Mouse (Mus musculus) spleen, adult 2 months (tissue): ENCODE results near the gene Trnt1. TPM values are rescaled to one million over a fixed set of nuclear protein-coding genes. Genes with fewer than 3 reads are reported as not detected.
A peak's percentile ranks its signal among the peaks of the same experiment; 100 is the strongest.

Source experiments
- DNase-seq, 2 experiments: peaks; one replicate each; pipeline versions ENCODE4 v3.0.0 to v3.0.0-alpha.2; 2012 to 2021; ENCODE audit warnings: low spot score in 2 of 2, low read depth in 1 of 2
- H3K27ac ChIP-seq: fragments of 200-500 bp; 2 replicates; pipeline ENCODE4 v1.5.1; 2012; ENCODE audit warnings: low read length, inconsistent platforms; ENCODE audit not compliant: insufficient read depth
- H3K27me3 ChIP-seq: fragments of 200-500 bp; 2 replicates; pipeline ENCODE4 v1.6.1; 2012; ENCODE audit warnings: mild to moderate bottlenecking, moderate library complexity, low read length, inconsistent platforms; ENCODE audit not compliant: control insufficient read depth, insufficient read depth
- H3K36me3 ChIP-seq: fragments of 200-500 bp; 2 replicates; pipeline ENCODE4 v1.6.1; 2012; ENCODE audit warnings: mild to moderate bottlenecking, low read length, inconsistent platforms; ENCODE audit not compliant: control insufficient read depth, insufficient read depth
- H3K4me1 ChIP-seq: fragments of 200-500 bp; 2 replicates; pipeline ENCODE4 v1.6.1; 2011; ENCODE audit warnings: inconsistent platforms; ENCODE audit not compliant: control insufficient read depth, insufficient read depth, insufficient read length
- H3K4me3 ChIP-seq: fragments of 200-500 bp; 2 replicates; pipeline ENCODE4 v1.5.1; 2011; ENCODE audit warnings: mild to moderate bottlenecking, inconsistent platforms; ENCODE audit not compliant: insufficient read depth, insufficient read length; ENCODE audit errors: extremely low read depth
- CTCF ChIP-seq: fragments of 200-500 bp; IDR thresholded peaks from 2 replicates; pipeline ENCODE4 v1.5.1; 2011; ENCODE audit warnings: mild to moderate bottlenecking, inconsistent platforms; ENCODE audit not compliant: insufficient read depth, insufficient read length, insufficient replicate concordance; ENCODE audit errors: extremely low read depth
- POLR2A ChIP-seq: fragments of 200-500 bp; IDR thresholded peaks from 2 replicates; pipeline ENCODE4 v1.6.1; 2011; ENCODE audit warnings: low read depth, low read length, inconsistent platforms
- WGBS: fragments of 180-500 bp; shearing (Covaris S2); methylation state at CpG from one replicate; pipeline ENCODE4 v1.1.7; 2018; 5-methylcytosine and 5-hydroxymethylcytosine counted together
- polyA plus RNA-seq: library from polyadenylated mRNA; depleted of rRNA; stranded (reverse); fragments of >200 nt; gene quantifications from 2 replicates; pipeline ENCODE4 v1.2.3, GENCODE M21; 2012

The Trnt1 gene
- polyA plus RNA-seq, 1 experiment, result 10.5 TPM

DNA sequence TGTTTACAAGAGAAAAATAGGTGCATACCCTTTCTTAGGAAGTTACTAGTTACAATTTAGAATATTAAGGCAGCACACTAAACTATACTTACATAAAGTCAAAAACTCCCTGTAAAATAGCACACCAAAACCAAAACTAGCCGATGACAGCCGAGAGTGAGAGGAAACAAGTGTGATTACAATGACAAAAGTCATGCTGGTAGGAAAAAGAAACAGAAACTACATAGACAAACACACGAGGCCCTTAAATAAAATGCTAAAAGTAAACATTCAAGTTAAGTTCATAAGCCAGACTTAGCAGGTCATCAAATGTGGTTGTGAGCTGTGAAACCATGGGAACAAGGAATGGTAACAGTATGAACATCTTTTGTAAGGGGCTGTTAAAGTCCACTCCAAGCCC is 18.2 kb downstream of the Trnt1 start:
- no peaks in the 10 kb centered on the region for H3K27me3 ChIP-seq
- no peak overlapping the region; the same call in 1 of the 2 replicates for H3K27ac ChIP-seq
- H3K4me3 ChIP-seq, result no peak overlapping the region
- H3K4me1 ChIP-seq, result no peaks in the 10 kb centered on the region
- TF ChIP-seq CTCF (no peak), POLR2A (no peak)
- DNase-seq, result no peak
- H3K36me3 ChIP-seq, result peaks cover 21% of the 10 kb centered on the region
- WGBS, result 76% methylated on average over 3 of the region's 3 CpGs

DNA sequence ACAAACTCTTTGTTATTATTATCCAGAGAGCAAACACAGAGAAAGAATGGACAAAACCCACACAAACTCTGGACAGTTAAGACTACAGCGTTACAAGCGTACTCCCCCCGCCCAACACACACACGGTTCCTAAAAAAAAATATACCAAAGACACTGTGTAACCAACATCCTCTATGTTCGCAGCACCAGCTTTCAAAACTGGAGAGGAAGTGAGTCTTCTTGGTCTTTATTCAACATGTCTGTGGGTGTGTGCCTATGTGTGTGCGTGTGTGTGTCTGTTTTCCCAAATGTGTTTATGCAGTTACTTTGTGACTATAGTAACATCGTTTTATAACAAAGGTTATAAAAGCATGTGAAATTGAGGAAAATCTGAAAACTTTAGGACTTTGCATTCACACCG is 22.5 kb downstream of the Trnt1 start:
- peaks cover 25% of the 10 kb centered on the region for H3K36me3 ChIP-seq
- DNase-seq, result no peak
- no peak overlapping the region for H3K27ac ChIP-seq
- H3K27me3 ChIP-seq, result no peaks in the 10 kb centered on the region
- 69% methylated on average over 8 of the region's 8 CpGs for WGBS
- no peak overlapping the region for H3K4me3 ChIP-seq
- H3K4me1 ChIP-seq, result no peaks in the 10 kb centered on the region
- no peak for TF ChIP-seq POLR2A
- no peak for TF ChIP-seq CTCF

DNA sequence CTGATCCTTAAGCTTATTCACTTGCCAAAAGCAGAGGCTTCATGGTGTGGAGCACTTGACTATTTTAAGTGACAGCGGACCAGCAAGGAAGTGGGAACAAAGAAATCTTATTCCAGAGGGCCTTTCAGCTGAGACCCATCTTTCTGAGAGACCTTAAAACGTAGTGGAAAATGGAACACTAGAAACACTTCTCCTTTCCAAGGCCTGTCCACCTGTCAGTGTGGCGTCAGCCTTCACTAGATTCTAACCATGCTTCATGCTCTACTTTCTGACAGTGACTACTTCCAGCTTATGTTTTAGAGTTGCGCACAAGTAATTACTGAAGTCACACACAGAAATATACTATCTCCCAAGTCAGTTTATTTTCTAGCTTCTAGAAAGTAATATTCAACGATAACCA is 23.6 kb downstream of the Trnt1 start:
- Histone ChIP-seq H3K4me3 (no peak overlapping the region), H3K36me3 (peaks cover 22% of the 10 kb centered on the region), H3K27ac (0 out of 2 replicates have a peak overlapping the region, but pooled peaks have one; percentile 46), H3K4me1 (no peaks in the 10 kb centered on the region), H3K27me3 (no peaks in the 10 kb centered on the region)
- no peak for DNase-seq
- TF ChIP-seq CTCF (no peak), POLR2A (no peak)
- 80% methylated on average over 5 of the region's 5 CpGs for WGBS

DNA sequence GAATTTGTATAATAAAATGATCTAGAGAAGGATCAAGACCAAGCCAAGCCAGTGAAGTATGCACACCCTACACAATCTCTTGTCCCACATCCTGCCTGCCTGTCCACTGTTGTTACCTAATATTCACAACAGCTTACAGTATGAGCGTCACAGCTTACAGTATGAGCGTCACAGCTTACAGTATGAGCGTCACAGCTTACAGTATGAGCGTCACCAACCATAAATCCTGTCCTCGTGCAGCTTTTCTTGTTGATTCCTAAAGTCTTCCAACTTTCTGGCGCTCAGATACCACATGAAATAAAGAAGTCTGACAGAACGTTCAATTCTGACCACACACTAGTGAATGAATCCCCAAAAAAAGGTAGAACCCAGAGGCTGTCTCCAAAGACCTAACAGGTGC is 24.2 kb downstream of the Trnt1 start:
- no peaks in the 10 kb centered on the region for H3K27me3 ChIP-seq
- H3K36me3 ChIP-seq, result peaks cover 21% of the 10 kb centered on the region
- peak overlapping the region; percentile 14 for H3K27ac ChIP-seq
- no peaks in the 10 kb centered on the region for H3K4me1 ChIP-seq
- DNase-seq, result no peak
- TF ChIP-seq POLR2A (no peak), CTCF (no peak)
- no peak overlapping the region for H3K4me3 ChIP-seq
- WGBS, result 66% methylated on average over 7 of the region's 7 CpGs

DNA sequence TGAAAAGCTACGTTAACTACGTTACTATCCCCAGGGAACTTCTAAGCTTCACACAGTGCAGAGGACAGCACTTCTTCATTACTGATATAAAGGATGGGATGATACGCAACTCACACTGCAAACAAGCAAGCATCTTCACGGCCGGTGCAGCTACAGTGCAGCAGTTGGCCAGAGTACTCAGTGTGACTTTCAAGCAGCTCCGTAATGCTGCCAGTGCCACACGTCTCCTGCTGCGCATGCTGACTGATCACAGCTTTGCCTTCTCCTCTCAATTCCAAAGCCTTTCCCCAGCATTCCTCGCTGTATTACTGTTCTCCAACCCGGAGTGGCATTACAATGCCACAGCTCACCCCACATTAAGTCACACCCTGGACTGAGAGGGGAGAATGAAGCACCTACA is 24.7 kb downstream of the Trnt1 start:
- H3K27ac ChIP-seq, result peak overlapping the region; percentile 77
- no peak for DNase-seq
- H3K27me3 ChIP-seq, result no peaks in the 10 kb centered on the region
- H3K4me3 ChIP-seq, result peak overlapping the region; percentile 44
- H3K36me3 ChIP-seq, result peaks cover 21% of the 10 kb centered on the region
- WGBS, result 76% methylated on average over 10 of the region's 10 CpGs
- TF ChIP-seq POLR2A (no peak), CTCF (no peak)
- peaks cover 3% of the 10 kb centered on the region; the same call in 1 of the 2 replicates for H3K4me1 ChIP-seq

DNA sequence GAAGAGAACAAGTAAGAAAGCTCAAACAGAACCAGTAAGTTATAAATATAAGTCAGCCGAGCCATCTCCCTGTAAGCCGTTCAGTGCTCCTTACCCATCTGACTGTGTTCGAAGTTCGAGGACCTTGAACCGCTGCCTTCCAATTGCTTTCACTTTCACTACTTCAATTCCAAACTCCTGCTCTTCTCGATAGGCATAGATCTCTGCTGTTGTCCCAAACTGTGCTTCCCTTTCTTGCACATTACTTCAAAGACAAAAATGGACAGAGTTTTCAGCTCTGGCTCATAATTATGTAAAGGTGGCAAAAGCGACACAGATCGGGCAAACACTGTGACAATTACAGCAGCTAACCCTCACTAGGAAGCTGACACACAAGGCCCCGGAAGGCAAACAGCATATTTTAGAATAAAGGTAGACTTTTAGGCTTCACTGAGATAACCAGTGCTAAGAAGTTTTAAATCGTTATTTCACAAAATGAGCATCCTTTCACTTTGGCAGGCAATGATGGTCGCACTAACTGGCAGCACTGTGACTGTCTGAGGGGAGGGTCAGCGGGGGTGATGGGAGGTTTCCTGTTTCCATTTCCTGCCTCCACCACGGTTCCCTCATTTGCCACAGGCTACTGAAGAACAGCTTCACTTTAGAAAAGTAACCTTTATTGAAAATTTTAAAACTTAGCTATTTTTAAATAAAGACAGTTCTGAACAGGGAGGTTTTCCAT is 25.3 kb downstream of the Trnt1 start:
- Histone ChIP-seq H3K27me3 (no peaks in the 10 kb centered on the region), H3K4me1 (peaks cover 6% of the 10 kb centered on the region; the same call in 1 of the 2 replicates), H3K4me3 (peak overlapping the region; percentile 44), H3K36me3 (peaks cover 18% of the 10 kb centered on the region), H3K27ac (peak overlapping the region; percentile 77)
- TF ChIP-seq POLR2A, result no peak
- no peak for TF ChIP-seq CTCF
- peak in 1 of 2 experiments; percentile 19 for DNase-seq
- 37% methylated on average over 13 of the region's 13 CpGs for WGBS
